Mouse (Mus musculus) spleen, adult 2 months (tissue): ENCODE measurements around the gene Arpc5.

Experiments
- CTCF ChIP-seq: fragments of 200-500 bp; IDR thresholded peaks from 2 replicates; pipeline ENCODE4 v1.5.1; 2011; ENCODE audit warnings: mild to moderate bottlenecking, inconsistent platforms; ENCODE audit not compliant: insufficient read depth, insufficient read length, insufficient replicate concordance; ENCODE audit errors: extremely low read depth
- POLR2A ChIP-seq: fragments of 200-500 bp; IDR thresholded peaks from 2 replicates; pipeline ENCODE4 v1.6.1; 2011; ENCODE audit warnings: low read depth, low read length, inconsistent platforms

DNA sequence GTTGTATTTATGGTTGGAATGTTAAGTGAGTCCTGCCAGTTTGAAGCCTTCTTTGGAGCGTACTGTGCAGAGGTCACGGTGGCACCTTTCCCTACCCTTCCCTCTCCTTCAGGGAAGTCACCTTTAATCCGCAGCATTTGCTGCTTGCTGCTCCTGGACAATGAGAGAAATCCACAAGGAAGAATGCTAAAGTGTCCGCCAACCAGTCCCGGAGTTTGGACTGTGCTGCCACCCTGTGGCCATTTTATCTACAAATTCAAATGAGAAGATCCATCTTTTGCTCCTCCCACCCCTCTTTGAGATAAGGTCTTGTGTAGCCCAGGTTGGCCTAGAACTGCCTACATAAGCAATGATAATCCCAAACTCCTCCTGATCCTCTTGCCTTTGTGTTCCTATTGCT, 19.9 kb upstream of the Arpc5 start:
- peak; percentile 49; the same call in 1 of the 2 replicates for TF ChIP-seq CTCF
- TF ChIP-seq POLR2A: no peak
